Mouse (Mus musculus): ENCODE measurements around the gene Rps6kl1. TPM values are rescaled to one million over a fixed set of nuclear protein-coding genes. Genes with fewer than 3 reads are reported as not detected.

Rps6kl1 gene
- total and polyA plus RNA-seq, 3 experiments = 0.21 to 0.86 (median 0.36) TPM

- peaks cover 4% of the 10 kb centered on the region for H3K27me3 ChIP-seq (replicated peaks)
- TF ChIP-seq NELFE (IDR thresholded peaks at IDR 0.05; ENCODE audit: low read depth, low read length) (no peak), POLR2AphosphoS2 (IDR thresholded peaks at IDR 0.05; ENCODE audit: low read depth, low read length) (no peak), ETS1 (conservative IDR thresholded peaks at IDR 0.05; ENCODE audit: low read depth, low read length) (no peak), RCOR1 (conservative IDR thresholded peaks at IDR 0.05; ENCODE audit: low read depth, low read length) (no peak), TBP (conservative IDR thresholded peaks at IDR 0.05; ENCODE audit: low read depth, low read length) (no peak), ZC3H11A (IDR thresholded peaks at IDR 0.05; ENCODE audit: low read depth, low read length) (no peak), NRF1 (IDR thresholded peaks at IDR 0.05; ENCODE audit: low read depth, low read length) (no peak), SMC3 (IDR thresholded peaks at IDR 0.05; ENCODE audit: low read depth, low read length) (no peak), UBTF (IDR thresholded peaks at IDR 0.05; ENCODE audit: low read depth, low read length) (no peak), JUND (conservative IDR thresholded peaks at IDR 0.05; ENCODE audit: low read depth, low read length) (no peak), JUN (IDR thresholded peaks at IDR 0.05; ENCODE audit: insufficient read depth, low read depth, low read length) (no peak), POLR2A (IDR thresholded peaks at IDR 0.05; ENCODE audit: low read depth, low read length) (no peak), GABPA (IDR thresholded peaks at IDR 0.05; ENCODE audit: insufficient replicate concordance, low read depth, low read length) (no peak), CTCF (conservative IDR thresholded peaks at IDR 0.05 in 1 of 2, IDR thresholded peaks at IDR 0.05 in 1 of 2; ENCODE audit: low read depth in 2 of 2, low read length in 2 of 2) (no peak), KAT2A (IDR thresholded peaks at IDR 0.05; ENCODE audit: insufficient replicate concordance, low read length) (no peak), ZNF384 (IDR thresholded peaks at IDR 0.05; ENCODE audit: low read depth, low read length) (no peak), EP300 (IDR thresholded peaks at IDR 0.05; ENCODE audit: low read length) (no peak), USF1 (IDR thresholded peaks at IDR 0.05; ENCODE audit: low read depth, low read length) (no peak), TCF12 (IDR thresholded peaks at IDR 0.05; ENCODE audit: low read depth, low read length) (no peak)
- dilution Hi-C loops (cut with MboI; ENCODE audit: extremely low pct_ligation_motif_present, extremely low pct_unique_long_range_greater_than_20kb, low sequenced_read_pairs) = no loop called here
Measured at GRCm38 (mm10) chr12:85146355-85146754, 4.7 kb downstream of the Rps6kl1 start.

DNA sequence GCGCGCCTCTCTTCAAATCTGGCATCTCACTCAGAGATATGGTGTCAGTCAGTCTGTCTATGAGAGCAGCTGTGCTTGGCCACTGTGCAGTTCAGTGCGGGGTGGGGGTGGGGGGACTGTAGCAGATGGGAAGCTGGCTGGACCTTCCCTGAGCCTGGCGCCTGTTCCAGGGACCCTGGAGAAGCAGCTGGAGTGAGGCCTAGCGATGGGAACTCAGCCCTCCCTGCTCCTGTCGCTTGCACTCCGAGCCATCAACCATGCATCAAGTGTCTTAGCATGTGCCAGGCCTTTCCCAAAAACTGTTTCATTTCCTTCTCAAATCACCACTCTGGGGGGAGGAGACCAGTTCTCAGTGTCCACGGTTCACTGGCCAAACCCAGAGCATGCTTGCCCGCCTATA is 5.4 kb downstream of the Rps6kl1 start:
- no peak for DNase-seq (ENCODE audit: extremely low read depth)
- Histone ChIP-seq H3K4me3 (replicated peaks in 1 of 3; ENCODE audit: low read depth in 2 of 3, low read length in 2 of 3, poor library complexity in 1 of 3) (no peak overlapping the region), H3K4me1 (ENCODE audit: control insufficient read depth in 1 of 2, insufficient read depth in 2 of 2) (peaks cover 5 to 33% of the 10 kb centered on the region in 2 experiments), H3K79me2 (replicated peaks; ENCODE audit: control insufficient read depth, extremely low read depth, insufficient read depth, poor library complexity, severe bottlenecking) (no peaks in the 10 kb centered on the region), H3K27ac (ENCODE audit: insufficient read depth, low read depth) (no peak overlapping the region), H3K36me3 (replicated peaks in 1 of 2; ENCODE audit: control insufficient read depth in 1 of 2, insufficient read depth in 1 of 2, low read length in 1 of 2) (no peaks in the 10 kb centered on the region), H3K4me2 (ENCODE audit: insufficient read depth, low read depth, poor library complexity, severe bottlenecking) (no peak overlapping the region), H3K27me3 (replicated peaks) (peaks cover 4% of the 10 kb centered on the region), H3K9me3 (replicated peaks; ENCODE audit: low read length) (no peaks in the 10 kb centered on the region), H3K9ac (ENCODE audit: insufficient read depth, low read depth) (no peak overlapping the region)
- TF ChIP-seq BHLHE40 (IDR thresholded peaks at IDR 0.05; ENCODE audit: low read depth, low read length) (peak; percentile 67; the same call in 1 of the 2 replicates), EP300 (IDR thresholded peaks at IDR 0.05; ENCODE audit: low read length) (no peak)
- in situ Hi-C loops (cut with MboI; ENCODE audit: low pct_ligation_motif_present, low pct_unique_long_range_greater_than_20kb, low sequenced_read_pairs) (no loop called here), dilution Hi-C loops (cut with MboI; ENCODE audit: extremely low pct_ligation_motif_present, extremely low pct_unique_long_range_greater_than_20kb, low sequenced_read_pairs) (no loop called here)

More at GRCm38 (mm10) chr12:85146355-85146754, 4.7 kb downstream of the Rps6kl1 start:
- no peaks in the 10 kb centered on the region for H3K79me2 ChIP-seq (replicated peaks; ENCODE audit: control insufficient read depth, extremely low read depth, insufficient read depth, poor library complexity, severe bottlenecking)
- H3K4me2 ChIP-seq (ENCODE audit: insufficient read depth, low read depth, poor library complexity, severe bottlenecking) = no peak overlapping the region
- DNase-seq (ENCODE audit: extremely low read depth) = no peak
- H3K4me3 ChIP-seq (replicated peaks in 1 of 3; ENCODE audit: low read depth in 2 of 3, low read length in 2 of 3, poor library complexity in 1 of 3) = no peak overlapping the region
- H3K9ac ChIP-seq (ENCODE audit: insufficient read depth, low read depth) = no peak overlapping the region
- H3K4me1 ChIP-seq (ENCODE audit: control insufficient read depth in 1 of 2, insufficient read depth in 2 of 2) = peaks cover 5 to 33% of the 10 kb centered on the region in 2 experiments
- H3K27ac ChIP-seq (ENCODE audit: insufficient read depth, low read depth) = no peak overlapping the region
- in situ Hi-C loops (cut with MboI; ENCODE audit: low pct_ligation_motif_present, low pct_unique_long_range_greater_than_20kb, low sequenced_read_pairs) = no loop called here
- H3K36me3 ChIP-seq (replicated peaks in 1 of 2; ENCODE audit: control insufficient read depth in 1 of 2, insufficient read depth in 1 of 2, low read length in 1 of 2) = no peaks in the 10 kb centered on the region
- no peaks in the 10 kb centered on the region for H3K9me3 ChIP-seq (replicated peaks; ENCODE audit: low read length)
